Mouse (Mus musculus): ENCODE data around the gene Ppox. TPM values are rescaled to one million over a fixed set of nuclear protein-coding genes. Genes with fewer than 3 reads are reported as not detected.

Ppox gene
- polyA plus RNA-seq, 1 experiment from 2014 or later = 11.4 TPM

DNA sequence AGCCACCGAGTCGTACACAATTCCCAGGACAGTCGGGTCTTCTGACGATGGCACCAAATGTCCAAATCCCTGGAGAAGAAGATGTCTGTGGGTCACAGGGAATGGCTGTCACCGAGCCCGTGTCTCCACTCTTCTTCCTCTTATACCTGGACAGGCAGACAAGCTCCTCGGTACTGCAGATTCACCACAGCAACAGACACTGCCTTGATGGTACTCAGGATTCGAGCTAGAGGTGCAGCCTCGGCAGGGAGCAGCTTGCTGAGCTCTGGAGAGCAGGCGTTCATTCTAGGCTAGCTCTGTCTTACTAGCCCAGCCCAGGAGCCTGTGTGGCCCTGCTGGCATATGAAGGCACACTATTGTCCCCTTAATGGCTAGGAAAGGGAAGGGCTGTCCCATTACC, 3.2 kb downstream of the Ppox start:
- WGBS = 88% methylated on average over 10 of the region's 10 CpGs
- no peak for ATAC-seq
- Histone ChIP-seq H3K4me3 (ENCODE audit: low read depth, low read length) (no peak overlapping the region), H3K4me1 (replicated peaks; ENCODE audit: control insufficient read depth, insufficient read depth, low read length) (no peaks in the 10 kb centered on the region), H3K27me3 (replicated peaks; ENCODE audit: control insufficient read depth, insufficient read depth, low read length) (no peaks in the 10 kb centered on the region), H3K4me2 (replicated peaks; ENCODE audit: low read depth) (no peak overlapping the region), H3K9ac (ENCODE audit: low read depth, low read length) (no peak overlapping the region), H3K9me3 (ENCODE audit: control insufficient read depth) (no peaks in the 10 kb centered on the region), H3K27ac (ENCODE audit: low read depth, low read length) (no peak overlapping the region), H3K36me3 (ENCODE audit: control insufficient read depth, insufficient read depth) (peaks cover 66% of the 10 kb centered on the region)
- TF ChIP-seq CTCF (IDR thresholded peaks at IDR 0.05; ENCODE audit: low read depth) = no peak

DNA sequence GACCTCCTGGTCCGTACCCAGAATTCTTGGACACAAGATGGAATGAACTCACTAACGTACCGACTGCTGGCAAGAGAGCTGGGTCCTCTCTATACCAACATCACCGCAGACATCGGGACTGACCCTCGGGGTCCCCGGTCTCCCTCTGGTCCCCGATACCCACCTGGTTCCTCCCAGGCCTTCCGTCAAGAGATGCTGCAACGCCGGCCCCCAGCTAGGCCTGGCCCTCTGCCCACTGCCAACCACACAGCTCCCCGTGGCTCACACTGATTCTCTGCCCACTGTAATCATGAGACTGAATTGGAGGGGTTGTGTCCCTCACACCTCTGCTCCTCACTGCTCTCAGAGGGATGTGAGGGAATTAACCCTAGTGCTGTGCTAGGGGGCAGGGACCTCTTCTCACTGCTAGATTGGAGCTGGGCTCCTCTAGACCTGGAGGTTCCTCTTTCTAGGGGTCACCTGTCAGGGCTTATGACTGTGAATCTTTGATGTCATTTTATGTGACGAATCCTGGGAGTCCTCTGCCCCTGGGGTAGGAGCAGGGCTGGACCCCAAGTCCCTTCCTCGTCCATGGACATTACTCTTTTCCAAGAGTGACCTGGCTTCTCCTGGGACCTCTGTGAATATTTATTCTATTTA, 4.8 kb downstream of the Ppox start:
- no peak for ATAC-seq
- no peaks in the 10 kb centered on the region for H3K27me3 ChIP-seq (replicated peaks; ENCODE audit: control insufficient read depth, insufficient read depth, low read length)
- peak overlapping the region; percentile 7; the same call in 1 of the 2 replicates for H3K27ac ChIP-seq (ENCODE audit: low read depth, low read length)
- H3K4me1 ChIP-seq (replicated peaks; ENCODE audit: control insufficient read depth, insufficient read depth, low read length) = 0 out of 2 replicates have a peak, but pooled peaks cover 3% of the 10 kb centered on the region
- H3K4me2 ChIP-seq (replicated peaks; ENCODE audit: low read depth) = no peak overlapping the region
- H3K9me3 ChIP-seq (ENCODE audit: control insufficient read depth) = no peaks in the 10 kb centered on the region
- WGBS = 91% methylated on average over 14 of the region's 14 CpGs
- H3K36me3 ChIP-seq (ENCODE audit: control insufficient read depth, insufficient read depth) = peaks cover 66% of the 10 kb centered on the region
- H3K9ac ChIP-seq (ENCODE audit: low read depth, low read length) = no peak overlapping the region
- no peak overlapping the region for H3K4me3 ChIP-seq (ENCODE audit: low read depth, low read length)
- no peak for TF ChIP-seq CTCF (IDR thresholded peaks at IDR 0.05; ENCODE audit: low read depth)

DNA sequence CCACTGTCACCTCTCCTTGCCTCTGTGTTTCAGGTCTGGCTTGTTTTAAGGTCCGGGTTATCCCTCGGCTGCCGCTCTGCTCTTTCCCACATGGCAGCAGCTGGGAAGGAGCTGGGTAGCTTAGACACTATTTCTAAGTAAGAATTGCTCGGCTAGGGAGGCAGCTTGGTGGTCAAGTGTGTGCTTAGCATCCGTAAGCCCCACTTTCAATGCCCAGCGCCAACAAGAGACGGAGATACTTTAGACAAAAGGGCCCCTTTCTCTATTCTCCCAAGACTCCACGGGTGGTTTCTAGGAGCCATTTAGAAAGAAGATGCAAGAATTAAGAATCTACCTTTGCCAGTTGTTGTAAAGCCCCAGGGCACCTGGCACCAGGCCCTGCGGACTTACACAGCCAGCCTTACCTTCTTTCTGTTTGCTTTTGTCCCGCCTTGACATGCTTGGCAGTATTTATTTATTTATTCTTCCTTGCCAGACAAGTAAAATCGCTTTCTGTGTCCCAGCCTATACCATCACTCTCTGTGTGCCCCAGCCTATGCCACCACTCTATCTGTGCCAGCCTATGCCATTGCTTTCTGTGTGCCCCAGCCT, 5.7 kb downstream of the Ppox start:
- Histone ChIP-seq H3K4me2 (replicated peaks; ENCODE audit: low read depth) (no peak overlapping the region), H3K36me3 (ENCODE audit: control insufficient read depth, insufficient read depth) (peaks cover 66% of the 10 kb centered on the region), H3K27me3 (replicated peaks; ENCODE audit: control insufficient read depth, insufficient read depth, low read length) (no peaks in the 10 kb centered on the region), H3K4me1 (replicated peaks; ENCODE audit: control insufficient read depth, insufficient read depth, low read length) (0 out of 2 replicates have a peak, but pooled peaks cover 4% of the 10 kb centered on the region), H3K4me3 (ENCODE audit: low read depth, low read length) (no peak overlapping the region), H3K9ac (ENCODE audit: low read depth, low read length) (no peak overlapping the region), H3K9me3 (ENCODE audit: control insufficient read depth) (no peaks in the 10 kb centered on the region), H3K27ac (ENCODE audit: low read depth, low read length) (no peak overlapping the region)
- ATAC-seq = no peak
- TF ChIP-seq CTCF (IDR thresholded peaks at IDR 0.05; ENCODE audit: low read depth) = no peak
- WGBS = 86% methylated on average over 11 of the region's 11 CpGs

DNA sequence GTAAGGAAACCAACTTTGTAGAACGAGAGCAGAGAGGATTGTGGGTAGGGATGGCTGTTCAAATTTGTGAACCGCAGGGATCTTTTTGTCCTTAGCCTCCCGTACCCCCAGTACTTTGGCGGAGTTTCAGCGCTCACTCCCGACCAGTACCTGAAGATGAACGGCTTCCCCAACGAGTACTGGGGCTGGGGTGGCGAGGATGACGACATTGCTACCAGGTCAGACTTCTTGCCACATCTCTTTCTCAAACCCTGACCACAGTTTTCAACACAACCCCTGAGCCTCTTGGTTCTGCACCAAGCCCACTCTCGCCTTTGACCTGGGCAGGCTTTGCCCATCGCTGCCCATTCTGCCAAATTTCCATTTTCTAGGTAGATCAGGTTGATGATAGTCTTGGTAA, 6.8 kb downstream of the Ppox start:
- no peak overlapping the region for H3K4me2 ChIP-seq (replicated peaks; ENCODE audit: low read depth)
- H3K27me3 ChIP-seq (replicated peaks; ENCODE audit: control insufficient read depth, insufficient read depth, low read length) = no peaks in the 10 kb centered on the region
- WGBS = 92% methylated on average over 12 of the region's 12 CpGs
- H3K4me3 ChIP-seq (ENCODE audit: low read depth, low read length) = no peak overlapping the region
- no peak for ATAC-seq
- TF ChIP-seq CTCF (IDR thresholded peaks at IDR 0.05; ENCODE audit: low read depth) = no peak
- 0 out of 2 replicates have a peak, but pooled peaks cover 4% of the 10 kb centered on the region for H3K4me1 ChIP-seq (replicated peaks; ENCODE audit: control insufficient read depth, insufficient read depth, low read length)
- H3K27ac ChIP-seq (ENCODE audit: low read depth, low read length) = no peak overlapping the region
- no peak overlapping the region for H3K9ac ChIP-seq (ENCODE audit: low read depth, low read length)
- no peaks in the 10 kb centered on the region for H3K9me3 ChIP-seq (ENCODE audit: control insufficient read depth)
- peaks cover 66% of the 10 kb centered on the region for H3K36me3 ChIP-seq (ENCODE audit: control insufficient read depth, insufficient read depth)

DNA sequence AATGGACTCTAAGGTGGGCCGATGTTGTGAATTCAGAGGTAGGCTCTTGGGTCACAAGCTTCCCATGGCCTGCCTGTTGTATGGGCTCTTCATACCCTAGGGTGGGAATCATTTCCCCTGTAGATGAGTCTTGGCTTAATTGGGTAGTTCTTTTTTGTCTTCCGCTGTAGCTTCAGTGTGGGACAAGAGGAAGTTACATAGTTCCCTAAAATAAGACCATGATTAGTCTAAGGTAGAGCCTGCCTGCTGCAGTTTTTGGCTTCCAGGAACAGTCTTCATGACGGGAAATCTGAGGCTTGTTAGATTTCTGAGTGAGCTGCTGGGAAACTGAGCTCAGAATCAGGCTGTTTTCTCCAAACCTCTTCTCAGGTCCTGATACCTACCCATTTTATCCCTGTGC, 8.9 kb downstream of the Ppox start:
- Histone ChIP-seq H3K4me1 (replicated peaks; ENCODE audit: control insufficient read depth, insufficient read depth, low read length) (0 out of 2 replicates have a peak, but pooled peaks cover 4% of the 10 kb centered on the region), H3K9ac (ENCODE audit: low read depth, low read length) (no peak overlapping the region), H3K27ac (ENCODE audit: low read depth, low read length) (no peak overlapping the region), H3K4me3 (ENCODE audit: low read depth, low read length) (no peak overlapping the region), H3K9me3 (ENCODE audit: control insufficient read depth) (no peaks in the 10 kb centered on the region), H3K36me3 (ENCODE audit: control insufficient read depth, insufficient read depth) (peaks cover 47% of the 10 kb centered on the region), H3K27me3 (replicated peaks; ENCODE audit: control insufficient read depth, insufficient read depth, low read length) (no peaks in the 10 kb centered on the region), H3K4me2 (replicated peaks; ENCODE audit: low read depth) (no peak overlapping the region)
- no peak for TF ChIP-seq CTCF (IDR thresholded peaks at IDR 0.05; ENCODE audit: low read depth)
- 91% methylated on average over 3 of the region's 3 CpGs for WGBS
- ATAC-seq = no peak

DNA sequence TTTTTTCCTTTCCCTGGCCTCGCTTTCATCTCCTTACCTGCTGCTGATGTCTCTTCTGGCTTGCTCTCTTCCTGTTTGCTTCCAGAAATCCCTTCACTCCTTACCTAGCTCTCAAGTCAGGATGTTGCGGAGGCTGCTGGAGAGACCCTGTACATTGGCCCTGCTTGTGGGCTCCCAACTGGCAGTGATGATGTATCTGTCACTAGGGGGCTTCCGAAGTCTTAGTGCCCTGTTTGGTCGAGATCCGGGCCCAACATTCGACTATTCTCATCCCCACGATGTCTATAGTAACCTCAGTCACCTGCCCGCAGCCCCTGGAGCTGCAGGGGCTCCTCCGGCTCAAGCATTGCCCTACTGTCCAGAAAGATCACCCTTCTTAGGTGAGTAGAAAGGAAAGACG, 9.4 kb downstream of the Ppox start:
- H3K4me2 ChIP-seq (replicated peaks; ENCODE audit: low read depth) = peak overlapping the region; percentile 97; the same call in 1 of the 2 replicates

More for the DNA sequence above, 9.4 kb downstream of the Ppox start:
- Histone ChIP-seq H3K27me3 (replicated peaks; ENCODE audit: control insufficient read depth, insufficient read depth, low read length) (no peaks in the 10 kb centered on the region), H3K4me3 (ENCODE audit: low read depth, low read length) (no peak overlapping the region), H3K27ac (ENCODE audit: low read depth, low read length) (no peak overlapping the region), H3K9ac (ENCODE audit: low read depth, low read length) (no peak overlapping the region), H3K4me1 (replicated peaks; ENCODE audit: control insufficient read depth, insufficient read depth, low read length) (0 out of 2 replicates have a peak, but pooled peaks cover 4% of the 10 kb centered on the region), H3K36me3 (ENCODE audit: control insufficient read depth, insufficient read depth) (peaks cover 42% of the 10 kb centered on the region), H3K9me3 (ENCODE audit: control insufficient read depth) (no peaks in the 10 kb centered on the region)
- TF ChIP-seq CTCF (IDR thresholded peaks at IDR 0.05; ENCODE audit: low read depth) = no peak
- 72% methylated on average over 10 of the region's 10 CpGs for WGBS
- ATAC-seq = no peak

Data from intestine, postnatal 0 days (tissue).